Mouse (Mus musculus) left cerebral cortex, postnatal 36 days (tissue): ENCODE data around the gene Slx1b. TPM values are rescaled to one million over a fixed set of nuclear protein-coding genes. Genes with fewer than 3 reads are reported as not detected.
"Not testable (repeated sequence)": the region's sequence is repeated elsewhere in the genome, so short reads cannot be mapped to it uniquely, and the experiment has no call there.

Experiments used
- DNase-seq, 2 experiments: peaks; one replicate each; pipeline ENCODE4 v3.0.0; 2021 to 2022; ENCODE audit warnings: low spot score in 2 of 2, mixed read lengths in 1 of 2
- intact Hi-C: fragments of 180-260 bp; cut with DNase I; formaldehyde crosslinking; loops from one replicate; pipeline ENCODE4 v1.15.1; 2025
- total RNA-seq, 2 experiments: library from RNA; stranded (reverse); gene quantifications; 2 replicates each; pipeline ENCODE4 v1.2.3; 2021

Slx1b gene
- 10 to 100 TPM; 17.6 to 20.3 TPM for total RNA-seq

DNA sequence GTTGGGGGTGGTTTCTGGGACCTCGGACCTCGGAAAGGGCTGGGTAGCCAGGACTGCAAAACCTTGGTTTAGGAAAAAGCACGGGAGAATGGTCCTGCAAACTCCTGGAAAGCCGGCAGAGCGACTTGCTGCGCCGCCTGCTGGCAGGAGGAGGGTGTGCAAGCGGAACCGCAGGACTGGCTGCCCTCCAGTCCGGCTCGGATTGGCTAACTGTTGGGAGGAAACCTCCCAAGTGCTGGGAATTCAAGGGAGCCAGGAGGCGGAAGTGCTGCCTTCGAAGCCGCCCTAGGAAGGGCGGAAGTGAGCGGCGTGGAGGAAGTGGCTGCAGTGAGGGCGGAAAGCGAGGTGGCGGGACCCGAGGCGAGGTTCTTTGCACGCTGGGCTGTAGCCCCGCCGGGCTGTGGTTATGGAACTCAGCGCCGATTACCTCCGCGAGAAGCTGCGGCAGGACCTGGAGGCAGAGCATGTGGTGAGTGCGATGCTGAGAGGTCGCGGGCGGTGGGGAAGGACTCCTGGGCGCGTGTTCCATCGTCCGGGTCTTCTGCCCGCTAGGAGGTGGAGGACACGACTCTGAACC, at the start of gene Slx1b:
Slx1b (minus strand) TSS at position 154 of the 577 bp plus-strand sequence.
- intact Hi-C loops: loop anchor here (2.0 to 5.0 kb wide), 2 partner anchors 47 to 113 kb away; partner anchors contain the start of genes Apobr and Sgf29
- peak; percentile 95 for DNase-seq

DNA sequence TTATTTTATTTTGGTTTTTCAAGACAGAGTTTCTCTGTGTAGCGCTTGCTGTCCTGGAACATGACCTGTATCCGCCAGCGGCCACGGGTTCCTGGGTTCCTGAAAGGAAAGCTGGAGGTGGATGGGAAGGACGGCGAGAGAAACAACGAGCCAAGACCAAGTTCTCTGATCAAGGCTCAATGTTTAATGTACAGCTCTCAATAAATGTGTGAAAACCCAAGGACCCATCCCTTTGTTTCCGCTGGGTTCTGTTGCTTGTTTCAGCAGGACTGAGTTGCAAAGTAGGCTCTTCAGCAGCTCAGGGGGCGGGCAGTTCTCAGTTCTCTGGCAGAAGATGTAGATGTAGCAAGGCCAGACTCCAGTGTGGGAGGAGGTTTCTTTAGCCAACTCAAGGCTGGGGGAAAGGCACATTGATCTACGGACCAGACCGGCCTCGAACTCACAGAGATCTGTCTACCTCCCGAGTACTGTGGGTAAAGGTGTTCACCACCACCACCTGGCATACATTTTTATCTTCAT, 46.4 kb upstream of the Slx1b start:
- no peak for DNase-seq

DNA sequence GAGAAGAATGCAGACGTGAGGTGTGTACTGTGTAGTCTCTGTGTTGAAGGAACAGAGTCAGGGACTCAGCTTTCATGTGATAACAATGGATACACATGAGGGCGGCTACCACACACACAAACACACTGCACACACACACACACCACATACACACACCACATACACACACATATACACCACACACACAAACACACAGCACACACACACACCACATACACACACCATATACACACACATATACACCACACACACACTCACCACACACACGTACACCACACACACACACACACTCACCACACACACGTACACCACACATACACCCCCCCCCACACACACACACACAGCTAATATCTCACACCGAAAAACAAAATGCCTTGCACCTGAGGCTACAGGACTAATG, 45.9 kb upstream of the Slx1b start:
- no peak for DNase-seq
- intact Hi-C loops: loop anchor here (5.0 kb wide), 1 partner anchor 34 kb away; the partner anchor contains the start of gene Coro1a

More for the DNA sequence above, 46.4 kb upstream of the Slx1b start:
- intact Hi-C loops: loop anchor here (5.0 kb wide), 1 partner anchor 35 kb away; the partner anchor contains the start of gene Coro1a

GRCm38 (mm10) chr7:126740977-126741376, 45.4 kb upstream of the Slx1b start:
- DNase-seq: no peak
- intact Hi-C loops: loop anchor here (5.0 kb wide), 1 partner anchor 34 kb away; the partner anchor contains the start of gene Coro1a

GRCm38 (mm10) chr7:126740132-126740735, 44.6 kb upstream of the Slx1b start:
- DNase-seq: no peak
- intact Hi-C loops: loop anchor here (5.0 kb wide), 1 partner anchor 33 kb away; the partner anchor contains the start of gene Coro1a

DNA sequence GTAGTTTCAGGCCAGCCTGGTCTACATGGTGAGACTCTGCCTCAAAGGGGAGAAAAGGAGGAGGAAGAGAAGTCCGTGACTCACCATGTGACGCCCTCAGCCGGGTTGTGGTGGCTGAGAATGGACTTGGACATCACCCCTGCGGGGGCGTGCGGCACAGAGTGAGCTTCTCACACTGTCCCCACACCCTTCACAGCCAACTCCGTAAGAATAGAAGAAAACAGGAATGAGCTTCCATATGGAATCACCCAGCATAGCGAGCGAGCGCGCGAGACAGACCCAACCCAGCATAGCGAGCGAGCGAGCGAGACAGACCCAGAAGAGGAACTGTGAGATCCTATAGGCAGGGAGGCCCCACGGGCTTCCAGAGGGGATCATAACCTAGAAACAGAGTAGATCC, 44.0 kb upstream of the Slx1b start:
- intact Hi-C loops: no loop called here
- DNase-seq: peak; percentile 74 to 83

GRCm38 (mm10) chr7:126736122-126736521, 40.5 kb upstream of the Slx1b start:
- no peak for DNase-seq
- intact Hi-C loops: no loop called here

- intact Hi-C loops: not testable (repeated sequence)
Measured at GRCm38 (mm10) chr7:126730256-126730789, 34.7 kb upstream of the Slx1b start.

GRCm38 (mm10) chr7:126725667-126726066, 30.1 kb upstream of the Slx1b start:
- DNase-seq: no peak
- intact Hi-C loops: no loop called here

More at GRCm38 (mm10) chr7:126730256-126730789, 34.7 kb upstream of the Slx1b start:
- DNase-seq: not testable (repeated sequence)

DNA sequence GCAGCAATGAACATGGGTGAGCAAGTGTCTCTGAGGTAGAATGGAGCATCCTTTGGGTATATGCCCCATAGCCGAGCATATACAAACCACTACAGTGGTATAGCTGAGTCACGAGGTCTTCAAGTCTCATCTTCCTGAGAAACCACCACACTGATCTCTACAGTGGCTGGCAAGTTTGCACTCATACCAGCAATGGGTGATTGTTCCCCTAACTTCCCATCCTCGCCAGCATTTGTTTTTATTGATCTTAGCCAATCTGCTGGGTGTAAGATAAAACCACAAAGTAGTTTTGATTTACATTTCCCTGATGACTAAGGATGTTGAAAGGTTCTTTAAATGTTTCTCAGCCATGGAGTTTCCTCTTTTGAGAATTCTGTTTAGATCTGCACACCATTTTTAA, 29.5 kb upstream of the Slx1b start:
- intact Hi-C loops: no loop called here

GRCm38 (mm10) chr7:126721635-126722034, 26.1 kb upstream of the Slx1b start:
- intact Hi-C loops: no loop called here
- DNase-seq: no peak

More for the DNA sequence above, 29.5 kb upstream of the Slx1b start:
- DNase-seq: no peak

DNA sequence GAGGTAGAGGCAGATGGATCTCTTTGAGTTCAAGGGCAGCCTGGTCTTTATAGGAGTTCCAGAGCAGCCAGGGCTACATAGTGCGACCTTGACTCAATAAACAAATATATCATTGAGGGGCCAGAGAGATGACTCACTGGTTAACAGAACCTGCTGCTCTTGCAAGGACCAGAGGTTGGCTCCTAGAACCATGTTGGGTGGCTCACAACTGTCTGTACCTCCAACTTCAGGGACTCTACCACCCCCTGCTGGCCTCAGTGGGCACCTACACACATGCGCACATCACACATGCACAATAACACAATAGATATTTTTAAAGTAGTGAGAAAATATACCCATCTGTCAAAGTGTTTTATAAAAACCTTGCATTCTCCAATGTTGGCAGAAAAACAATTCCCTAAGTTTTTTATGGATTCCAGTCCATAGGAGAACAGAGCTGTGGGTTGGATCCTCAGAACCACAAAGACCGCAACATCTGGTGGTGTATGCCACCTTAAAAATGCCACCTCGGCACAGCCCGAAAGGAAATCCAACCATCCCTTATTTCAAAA, 23.3 kb upstream of the Slx1b start:
- intact Hi-C loops: no loop called here
- no peak for DNase-seq

DNA sequence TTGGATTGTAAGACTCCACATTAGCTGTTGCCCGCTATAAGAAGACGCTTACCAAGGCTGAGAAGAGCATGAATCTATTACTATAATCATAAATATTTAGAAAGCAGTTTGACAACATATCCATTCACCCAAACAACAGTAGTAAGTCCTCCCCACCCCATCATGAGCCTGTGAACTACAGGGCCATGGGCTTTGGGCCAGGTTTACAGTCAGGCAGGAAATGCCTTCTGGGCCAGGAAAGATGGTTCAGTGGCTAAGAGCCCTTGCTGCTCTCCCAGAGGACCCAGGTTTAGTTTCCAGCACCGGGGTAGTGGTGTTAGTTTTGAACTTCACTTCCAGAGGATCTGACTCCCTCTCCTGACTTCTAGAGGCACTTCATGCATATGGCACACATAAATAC, 22.0 kb upstream of the Slx1b start:
- no peak for DNase-seq
- intact Hi-C loops: no loop called here

DNA sequence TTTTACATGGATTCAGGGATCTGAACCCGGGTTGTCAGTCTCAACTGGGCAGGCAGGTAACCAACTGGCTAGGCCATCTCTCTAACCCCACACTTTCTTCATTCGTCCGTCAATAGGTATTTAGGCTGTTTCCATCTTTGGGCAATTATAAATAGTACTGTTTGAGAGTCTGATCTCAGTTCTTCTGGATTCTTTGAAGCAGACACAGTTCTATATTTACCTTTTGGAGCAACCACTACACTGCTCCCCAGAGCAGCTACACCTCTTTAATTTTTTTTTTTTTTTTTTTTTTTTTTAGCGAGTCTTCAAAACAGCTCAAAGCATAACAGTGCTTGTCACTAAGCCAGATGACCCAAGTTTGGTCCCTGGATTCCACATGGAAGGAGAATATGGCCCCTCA, 20.1 kb upstream of the Slx1b start:
- intact Hi-C loops: no loop called here
- DNase-seq: no peak

- intact Hi-C loops: no loop called here
- no peak for DNase-seq
Measured at GRCm38 (mm10) chr7:126711910-126712309, 16.3 kb upstream of the Slx1b start.

- no peak for DNase-seq
- intact Hi-C loops: no loop called here
Measured at GRCm38 (mm10) chr7:126710266-126710665, 14.7 kb upstream of the Slx1b start.

DNA sequence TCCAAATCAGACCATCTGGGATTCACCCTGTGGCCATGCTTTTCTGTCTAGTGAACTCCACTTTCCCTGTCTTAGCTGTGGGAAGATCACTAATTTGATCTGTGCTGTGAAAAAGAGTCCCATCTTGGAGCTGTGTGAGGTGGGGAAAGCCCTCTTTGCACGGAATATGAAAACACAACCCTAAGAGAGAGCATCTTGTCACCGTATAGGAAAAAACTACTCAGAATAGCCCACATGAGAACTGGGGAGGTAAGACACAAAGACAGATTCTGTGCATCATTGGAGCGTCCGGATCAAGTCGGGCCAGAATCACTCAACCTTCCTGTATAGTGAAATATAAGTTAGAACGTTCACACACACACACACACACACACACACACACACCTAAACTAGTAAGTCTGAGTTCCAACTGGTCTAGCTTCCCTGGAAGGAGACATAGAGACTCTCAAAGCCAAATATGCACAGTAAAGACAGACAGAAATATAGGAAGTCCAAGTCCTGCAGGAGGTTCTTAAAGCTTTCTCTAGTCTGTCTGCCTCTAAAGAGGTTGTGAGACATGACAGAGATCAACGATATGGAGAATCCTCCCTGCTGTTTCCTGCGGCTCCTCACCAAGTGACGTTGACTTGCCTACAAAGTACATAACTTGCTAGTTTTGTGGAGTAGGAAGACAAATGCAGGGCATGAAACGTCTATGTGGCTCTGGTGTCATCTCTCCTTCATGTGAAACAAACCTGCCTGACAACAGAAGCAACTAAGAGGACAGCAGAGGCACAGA, 12.8 kb upstream of the Slx1b start:
- intact Hi-C loops: loop anchor here (5.0 kb wide), 1 partner anchor 34 kb away; no protein-coding TSS in a partner anchor
- DNase-seq: no peak

- DNase-seq: no peak
- intact Hi-C loops: loop anchor here (5.0 kb wide), 1 partner anchor 35 kb away; no protein-coding TSS in a partner anchor
Measured at GRCm38 (mm10) chr7:126707442-126708174, 12.0 kb upstream of the Slx1b start, which contains the start of gene Coro1a. Gene Coro1a, minus strand, starts transcription at chr7:126707787.
